Comparison of ENCODE assay signal across 13 mouse cellular contexts in genomic region chr4:152294188-152294929, GRCm38 (mm10). TPM values are rescaled to one million over a fixed set of nuclear protein-coding genes. Genes with fewer than 3 reads are reported as not detected.
DNase-seq lines count a peak whose midpoint lies in the region; ATAC-seq and TF ChIP-seq lines count a peak whose summit lies in the region.
"Had no signal": no experiment of that assay in that cellular context is flagged by ENCODE, and none has a peak within 500 bp of the region (broad histone marks: within the 10 kb centered on the region; RNA-seq: fewer than 3 reads in every experiment).

No protein-coding gene starts in this region.

- H3K9me3 ChIP-seq in forebrain, postnatal 0 days (ENCODE audit: low read length) = no peaks in the 10 kb centered on the region
- H3K9me3 ChIP-seq in forebrain, embryonic 16.5 days (ENCODE audit: control insufficient read depth, low read length) = no peaks in the 10 kb centered on the region
- no peaks in the 10 kb centered on the region for H3K9me3 ChIP-seq in E14TG2a.4 (ENCODE audit: low read length)
- no peaks in the 10 kb centered on the region for H3K9me3 ChIP-seq in intestine, embryonic 16.5 days (ENCODE audit: control insufficient read depth, low read length)

- peaks cover 48% of the 10 kb centered on the region for H3K27me3 ChIP-seq in forebrain, postnatal 0 days (ENCODE audit: insufficient read depth, low read length)
- H3K27me3 ChIP-seq in forebrain, embryonic 16.5 days (replicated peaks; ENCODE audit: control insufficient read depth, insufficient read depth, low read length) = peaks cover 54% of the 10 kb centered on the region
- H3K27me3 ChIP-seq in liver, adult 2 months (ENCODE audit: control insufficient read depth, insufficient read depth, low read length) = peaks cover 9% of the 10 kb centered on the region; the same call in 1 of the 2 replicates
- peaks cover 13% of the 10 kb centered on the region; the same call in 1 of the 2 replicates for H3K27me3 ChIP-seq in E14TG2a.4 (ENCODE audit: insufficient read depth, low read length)
- peaks cover 35% of the 10 kb centered on the region for H3K27me3 ChIP-seq in intestine, embryonic 16.5 days (replicated peaks; ENCODE audit: control insufficient read depth, insufficient read depth, low read length)

- H3K4me3 ChIP-seq in forebrain, postnatal 0 days (ENCODE audit: low read depth, low read length) = no peak overlapping the region
- H3K4me3 ChIP-seq in forebrain, embryonic 16.5 days (replicated peaks; ENCODE audit: low read length) = no peak overlapping the region
- no peak overlapping the region for H3K4me3 ChIP-seq in liver, adult 2 months (ENCODE audit: insufficient read depth, low read depth, low read length)
- peak overlapping the region; percentile 21; the same call in 1 of the 2 replicates for H3K4me3 ChIP-seq in E14TG2a.4 (replicated peaks; ENCODE audit: low read length)
- no peak overlapping the region for H3K4me3 ChIP-seq in intestine, embryonic 16.5 days (ENCODE audit: low read length)

- no peak overlapping the region for H3K9ac ChIP-seq in forebrain, postnatal 0 days
- H3K9ac ChIP-seq in forebrain, embryonic 16.5 days (replicated peaks; ENCODE audit: low read depth, low read length) = no peak overlapping the region
- H3K9ac ChIP-seq in liver, adult 2 months (ENCODE audit: low read depth, low read length) = no peak overlapping the region
- H3K9ac ChIP-seq in intestine, embryonic 16.5 days (ENCODE audit: low read depth, low read length) = no peak overlapping the region

- peak; percentile 49 for TF ChIP-seq CTCF in forebrain, postnatal 0 days (IDR thresholded peaks at IDR 0.05; ENCODE audit: low read depth)
- TF ChIP-seq CTCF in liver, adult 2 months (IDR thresholded peaks at IDR 0.05; ENCODE audit: low read depth, low read length) = 0 out of 2 replicates have a peak, but pooled peaks have one; percentile 5
- peak; percentile 47 for TF ChIP-seq CTCF in E14TG2a.4 (conservative IDR thresholded peaks at IDR 0.05; ENCODE audit: low read length)

- no peak for TF ChIP-seq POLR2A in liver, adult 2 months (IDR thresholded peaks at IDR 0.05; ENCODE audit: extremely low read depth, insufficient read depth, low read length)

- DNase-seq in forebrain, postnatal 0 days = no peak
- no peak for DNase-seq in liver, adult 2 months (ENCODE audit: extremely low read depth, low read depth, low spot score)
- DNase-seq in liver = no peak
- DNase-seq in left cerebral cortex, postnatal 25 days (ENCODE audit: low spot score in 2 of 2) = no peak
- no peak for DNase-seq in spleen, postnatal 4 days (ENCODE audit: low spot score in 2 of 2)
- DNase-seq: cerebellum, adult 2 months; gastrocnemius, postnatal 25 days had no signal

- no peak overlapping the region for H3K27ac ChIP-seq in forebrain, postnatal 0 days (ENCODE audit: low read depth, low read length)
- no peak overlapping the region for H3K27ac ChIP-seq in forebrain, embryonic 16.5 days (ENCODE audit: low read length)
- no peak overlapping the region for H3K27ac ChIP-seq in liver, adult 2 months (replicated peaks; ENCODE audit: insufficient read depth, low read depth, low read length)
- H3K27ac ChIP-seq in intestine, embryonic 16.5 days (ENCODE audit: low read length) = 0 out of 2 replicates have a peak overlapping the region, but pooled peaks have one; percentile 2

- H3K4me2 ChIP-seq in forebrain, postnatal 0 days (ENCODE audit: low read depth) = no peak overlapping the region
- no peak overlapping the region for H3K4me2 ChIP-seq in forebrain, embryonic 16.5 days (ENCODE audit: low read length)
- no peak overlapping the region for H3K4me2 ChIP-seq in intestine, embryonic 16.5 days (ENCODE audit: low read depth, low read length)

- no peak for ATAC-seq in forebrain, postnatal 0 days
- no peak for ATAC-seq in forebrain, embryonic 16.5 days
- no peak for ATAC-seq in intestine, embryonic 16.5 days

- H3K4me1 ChIP-seq in forebrain, postnatal 0 days (ENCODE audit: insufficient read depth) = peaks cover 16% of the 10 kb centered on the region; the same call in 1 of the 2 replicates
- H3K4me1 ChIP-seq in forebrain, embryonic 16.5 days (replicated peaks; ENCODE audit: control insufficient read depth, insufficient read depth, low read length) = peaks cover 27% of the 10 kb centered on the region
- H3K4me1 ChIP-seq in liver, adult 2 months (ENCODE audit: control insufficient read depth, insufficient read depth, low read length) = peaks cover 8% of the 10 kb centered on the region
- peaks cover 83% of the 10 kb centered on the region for H3K4me1 ChIP-seq in E14TG2a.4 (replicated peaks; ENCODE audit: low read depth, low read length)
- H3K4me1 ChIP-seq in intestine, embryonic 16.5 days (ENCODE audit: control insufficient read depth, insufficient read depth, low read length) = peaks cover 16% of the 10 kb centered on the region

- H3K79me2 ChIP-seq in liver, adult 2 months (ENCODE audit: control insufficient read depth, insufficient read depth, low read length) = peaks cover 8% of the 10 kb centered on the region

- WGBS in forebrain, postnatal 0 days = 61% methylated on average over 10 of the region's 10 CpGs
- 60% methylated on average over 10 of the region's 10 CpGs for WGBS in forebrain, embryonic 16.5 days
- WGBS in liver, adult 2 months = 70% methylated on average over 10 of the region's 10 CpGs
- WGBS in intestine, embryonic 16.5 days = 55% methylated on average over 10 of the region's 10 CpGs

- no peaks in the 10 kb centered on the region for H3K36me3 ChIP-seq in forebrain, postnatal 0 days (ENCODE audit: insufficient read depth)
- H3K36me3 ChIP-seq in forebrain, embryonic 16.5 days (ENCODE audit: control insufficient read depth, insufficient read depth) = no peaks in the 10 kb centered on the region
- no peaks in the 10 kb centered on the region for H3K36me3 ChIP-seq in liver, adult 2 months (ENCODE audit: control insufficient read depth, insufficient read depth, low read length)
- H3K36me3 ChIP-seq in E14TG2a.4 (ENCODE audit: insufficient read depth, low read length) = peaks cover 7% of the 10 kb centered on the region
- H3K36me3 ChIP-seq in intestine, embryonic 16.5 days (ENCODE audit: control insufficient read depth, insufficient read depth, low read length) = no peaks in the 10 kb centered on the region

- intact Hi-C loops in left cerebral cortex, postnatal 25 days (cut with DNase I) = no loop called here

RNA-seq across cellular contexts. Expression of gene Icmt, which starts 2.7 kb away (rescaled TPM):
- total RNA-seq in forebrain, postnatal 0 days (2014; rRNA removed) = 24.4 and 28.5 TPM in 2 replicates
- 9.8 and 12.7 TPM in 2 replicates for polyA plus RNA-seq in forebrain, postnatal 0 days (2015; fragmentation: Nextera tagmentation; extraction: Ambion mirVana)
- polyA plus RNA-seq in forebrain, embryonic 16.5 days (2015; fragmentation: Nextera tagmentation; extraction: Ambion mirVana) = 20.7 and 21.3 TPM in 2 replicates
- 13.2 and 14.9 TPM in 2 replicates for total RNA-seq in liver, adult 2 months (2014; rRNA removed)
- polyA plus RNA-seq in liver, adult 2 months (2012; rRNA removed) = 16.5 and 17.6 TPM in 2 replicates
- polyA plus RNA-seq in intestine, embryonic 16.5 days (2015; fragmentation: Nextera tagmentation; extraction: Ambion mirVana) = 13.7 and 15.4 TPM in 2 replicates
- total RNA-seq in left cerebral cortex, postnatal 25 days (2021) = 10 to 100 TPM; 50.9 to 56.7 TPM

RNA-seq across cellular contexts. Expression of gene Hes3, which starts 2.9 kb away (rescaled TPM):
- total RNA-seq in forebrain, postnatal 0 days (2014; rRNA removed) = 0.57 TPM in 1 of 2 replicates, not detected in the other
- 0.13 TPM in 1 of 2 replicates, not detected in the other for polyA plus RNA-seq in forebrain, postnatal 0 days (2015; fragmentation: Nextera tagmentation; extraction: Ambion mirVana)
- polyA plus RNA-seq in forebrain, embryonic 16.5 days (2015; fragmentation: Nextera tagmentation; extraction: Ambion mirVana) = not detected in 2 replicates
- not detected in 2 replicates for total RNA-seq in liver, adult 2 months (2014; rRNA removed)
- not detected in 2 replicates for polyA plus RNA-seq in liver, adult 2 months (2012; rRNA removed)
- polyA plus RNA-seq in intestine, embryonic 16.5 days (2015; fragmentation: Nextera tagmentation; extraction: Ambion mirVana) = not detected in 2 replicates
- under 1 TPM; 0.30 to 0.37 TPM for total RNA-seq in left cerebral cortex, postnatal 25 days (2021)
- total RNA-seq: gastrocnemius, postnatal 25 days had no signal
- polyA plus RNA-seq: C2C12; erythroblast, embryonic 14.5 days; limb, embryonic 11.5 days had no signal

RNA-seq across cellular contexts. Expression of gene Gpr153, which starts 20.3 kb away (rescaled TPM):
- total RNA-seq in forebrain, postnatal 0 days (2014; rRNA removed) = 53.3 and 71.4 TPM in 2 replicates
- polyA plus RNA-seq in forebrain, postnatal 0 days (2015; fragmentation: Nextera tagmentation; extraction: Ambion mirVana) = 8.2 and 11.4 TPM in 2 replicates
- polyA plus RNA-seq in forebrain, embryonic 16.5 days (2015; fragmentation: Nextera tagmentation; extraction: Ambion mirVana) = 4.4 and 6.2 TPM in 2 replicates
- 0.46 and 0.54 TPM in 2 replicates for total RNA-seq in liver, adult 2 months (2014; rRNA removed)
- 0.98 and 1.1 TPM in 2 replicates for polyA plus RNA-seq in liver, adult 2 months (2012; rRNA removed)
- 3.4 and 4.7 TPM in 2 replicates for polyA plus RNA-seq in intestine, embryonic 16.5 days (2015; fragmentation: Nextera tagmentation; extraction: Ambion mirVana)
- total RNA-seq in left cerebral cortex, postnatal 25 days (2021) = 10 to 100 TPM; 26.8 to 37.1 TPM
- polyA plus RNA-seq: erythroblast, embryonic 14.5 days had no signal

RNA-seq across cellular contexts. Expression of gene Rnf207, which starts 24.4 kb away (rescaled TPM):
- 2.6 and 4.4 TPM in 2 replicates for total RNA-seq in forebrain, postnatal 0 days (2014; rRNA removed)
- 2.7 and 4.2 TPM in 2 replicates for polyA plus RNA-seq in forebrain, postnatal 0 days (2015; fragmentation: Nextera tagmentation; extraction: Ambion mirVana)
- polyA plus RNA-seq in forebrain, embryonic 16.5 days (2015; fragmentation: Nextera tagmentation; extraction: Ambion mirVana) = 2.4 and 4.0 TPM in 2 replicates
- total RNA-seq in liver, adult 2 months (2014; rRNA removed) = not detected in 2 replicates
- 0.13 TPM in 1 of 2 replicates, not detected in the other for polyA plus RNA-seq in liver, adult 2 months (2012; rRNA removed)
- 1.5 and 1.8 TPM in 2 replicates for polyA plus RNA-seq in intestine, embryonic 16.5 days (2015; fragmentation: Nextera tagmentation; extraction: Ambion mirVana)
- total RNA-seq in left cerebral cortex, postnatal 25 days (2021) = 10 to 100 TPM in 1 of 2 experiments, 1 to 10 TPM in 1; 8.7 to 11.1 TPM
- total RNA-seq: gastrocnemius, postnatal 25 days had no signal

RNA-seq across cellular contexts. Expression of gene Rpl22, which starts 31.2 kb away (rescaled TPM):
- total RNA-seq in forebrain, postnatal 0 days (2014; rRNA removed) = 313 and 387 TPM in 2 replicates
- polyA plus RNA-seq in forebrain, postnatal 0 days (2015; fragmentation: Nextera tagmentation; extraction: Ambion mirVana) = 176 and 212 TPM in 2 replicates
- polyA plus RNA-seq in forebrain, embryonic 16.5 days (2015; fragmentation: Nextera tagmentation; extraction: Ambion mirVana) = 173 and 196 TPM in 2 replicates
- 170 and 199 TPM in 2 replicates for total RNA-seq in liver, adult 2 months (2014; rRNA removed)
- polyA plus RNA-seq in liver, adult 2 months (2012; rRNA removed) = 22.2 and 22.9 TPM in 2 replicates
- polyA plus RNA-seq in intestine, embryonic 16.5 days (2015; fragmentation: Nextera tagmentation; extraction: Ambion mirVana) = 281 and 323 TPM in 2 replicates
- 100 to 1,000 TPM; 160 TPM for total RNA-seq in left cerebral cortex, postnatal 25 days (2021)
